Mouse (Mus musculus): Measurements from ENCODE around the gene Fes.
A peak's percentile ranks its signal among the peaks of the same experiment; 100 is the strongest.

Gene Fes

DNA sequence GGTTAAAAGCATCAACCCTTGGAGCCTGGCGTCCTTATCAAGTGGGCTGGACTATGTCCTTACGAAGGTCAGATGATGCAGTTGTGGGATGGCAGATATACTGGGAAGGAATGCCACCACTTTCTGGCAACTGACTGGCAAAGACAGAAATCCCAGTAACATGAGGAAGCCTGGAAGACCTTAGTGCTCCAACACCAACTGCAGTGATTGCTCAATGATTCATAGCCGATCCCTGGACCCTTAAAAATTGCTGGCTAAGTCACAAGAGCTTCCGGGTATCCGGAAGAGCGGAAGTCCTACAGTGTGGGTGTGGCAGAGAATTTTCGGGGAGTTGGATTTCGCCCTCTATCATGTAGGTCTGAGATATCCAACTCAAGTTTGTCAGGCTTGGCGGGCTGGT is 41.6 kb downstream of the Fes start:
- DNase-seq (ENCODE audit: low read depth, low spot score) = no peak

DNA sequence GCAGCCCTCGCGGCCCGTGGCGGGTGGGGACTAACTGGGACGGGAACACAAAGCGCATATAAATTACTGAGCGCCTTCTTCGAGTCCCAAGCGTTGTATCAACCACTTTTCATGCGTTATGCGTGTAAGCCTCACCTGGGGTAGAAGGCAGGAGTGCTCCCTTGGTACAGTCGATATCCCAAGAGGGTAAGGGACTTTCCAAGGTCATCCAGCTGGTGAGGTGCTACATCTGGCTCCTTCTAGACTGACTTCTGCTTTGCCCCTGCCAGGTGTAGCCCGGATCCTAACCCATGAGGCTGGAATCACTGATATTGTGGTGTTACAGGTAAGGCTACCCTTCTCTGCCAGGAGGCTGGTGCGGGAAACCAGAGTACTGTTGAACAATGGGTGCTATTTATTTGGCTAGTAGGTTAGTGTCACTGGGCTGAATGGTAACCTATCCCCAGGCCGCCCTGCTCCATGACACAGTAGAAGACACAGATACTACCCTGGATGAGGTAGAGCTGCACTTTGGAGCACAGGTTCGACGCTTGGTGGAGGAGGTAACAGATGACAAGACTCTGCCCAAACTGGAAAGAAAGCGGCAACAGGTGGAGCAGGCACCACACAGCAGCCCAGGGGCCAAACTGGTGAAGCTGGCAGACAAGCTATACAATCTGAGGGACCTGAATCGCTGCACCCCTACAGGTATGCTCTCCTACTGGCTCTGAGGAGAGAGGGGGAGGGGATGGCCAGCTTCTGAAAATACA is 44.3 kb downstream of the Fes start:
- no peak for DNase-seq (ENCODE audit: low read depth, low spot score)

DNA sequence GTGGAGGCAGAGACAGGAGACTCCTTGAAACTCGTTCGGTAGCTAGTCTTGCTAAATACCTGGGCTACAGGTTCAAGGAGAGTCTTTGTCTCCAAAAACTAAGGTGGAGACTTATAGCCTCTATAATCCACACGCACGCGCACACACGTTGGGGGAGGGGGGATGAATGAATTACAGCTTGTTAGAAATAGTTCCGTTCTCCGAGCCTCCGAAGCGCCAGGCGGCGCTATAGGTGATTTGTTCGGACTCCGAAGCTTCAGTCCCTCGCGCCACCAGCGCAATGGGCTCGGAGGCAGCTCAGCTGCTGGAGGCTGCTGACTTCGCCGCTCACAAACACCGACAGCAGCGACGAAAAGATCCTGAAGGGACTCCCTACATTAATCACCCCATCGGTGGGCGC is 44.9 kb downstream of the Fes start, which contains the start of gene Hddc3:
Hddc3 (plus strand) TSS at position 247 of the 400 bp plus-strand sequence.
- peak; percentile 93 for DNase-seq (ENCODE audit: low read depth, low spot score)

DNA sequence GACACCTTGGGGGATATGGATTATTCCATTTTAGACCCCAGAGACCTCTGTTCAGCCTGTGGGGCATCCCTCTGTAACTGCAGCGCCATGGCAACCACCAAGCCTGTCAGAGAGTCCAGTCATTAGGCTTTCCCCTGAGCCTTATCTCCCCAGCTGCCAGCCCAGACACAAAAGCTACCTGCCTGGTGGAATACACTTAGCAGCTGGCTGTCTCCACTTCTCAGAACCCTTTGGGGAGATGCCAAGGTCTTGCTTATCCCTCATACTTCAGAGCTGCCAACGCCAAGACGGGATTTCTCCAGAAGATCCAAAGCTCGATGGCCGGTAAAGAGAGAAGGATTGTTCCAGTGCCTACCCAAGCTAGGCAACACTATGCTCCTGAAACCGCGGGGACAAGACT is 46.0 kb downstream of the Fes start:
- no peak for DNase-seq (ENCODE audit: low read depth, low spot score)

DNA sequence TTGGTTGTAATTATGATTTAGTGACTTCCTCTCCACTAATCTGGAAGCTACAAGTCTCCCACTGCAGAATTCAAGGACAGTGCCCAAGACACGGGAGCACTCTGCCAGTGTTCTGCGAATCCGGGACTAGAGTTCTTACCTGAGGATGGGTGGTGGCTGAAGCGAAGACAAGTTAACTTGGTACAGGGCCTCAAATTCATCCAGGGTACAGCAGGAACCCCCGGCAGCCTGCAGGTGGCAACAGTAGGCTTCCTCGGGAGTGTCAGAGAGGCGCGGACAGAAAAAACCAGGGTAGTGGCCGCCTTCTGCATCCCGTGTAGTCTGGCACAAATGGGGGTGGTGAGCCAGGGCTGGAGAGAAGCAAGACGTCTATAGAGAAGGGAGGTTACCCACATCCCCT is 47.0 kb downstream of the Fes start, which contains the start of gene Unc45a:
Unc45a (minus strand) TSS at position 213 of the 400 bp plus-strand sequence.
- no peak for DNase-seq (ENCODE audit: low read depth, low spot score)

DNA sequence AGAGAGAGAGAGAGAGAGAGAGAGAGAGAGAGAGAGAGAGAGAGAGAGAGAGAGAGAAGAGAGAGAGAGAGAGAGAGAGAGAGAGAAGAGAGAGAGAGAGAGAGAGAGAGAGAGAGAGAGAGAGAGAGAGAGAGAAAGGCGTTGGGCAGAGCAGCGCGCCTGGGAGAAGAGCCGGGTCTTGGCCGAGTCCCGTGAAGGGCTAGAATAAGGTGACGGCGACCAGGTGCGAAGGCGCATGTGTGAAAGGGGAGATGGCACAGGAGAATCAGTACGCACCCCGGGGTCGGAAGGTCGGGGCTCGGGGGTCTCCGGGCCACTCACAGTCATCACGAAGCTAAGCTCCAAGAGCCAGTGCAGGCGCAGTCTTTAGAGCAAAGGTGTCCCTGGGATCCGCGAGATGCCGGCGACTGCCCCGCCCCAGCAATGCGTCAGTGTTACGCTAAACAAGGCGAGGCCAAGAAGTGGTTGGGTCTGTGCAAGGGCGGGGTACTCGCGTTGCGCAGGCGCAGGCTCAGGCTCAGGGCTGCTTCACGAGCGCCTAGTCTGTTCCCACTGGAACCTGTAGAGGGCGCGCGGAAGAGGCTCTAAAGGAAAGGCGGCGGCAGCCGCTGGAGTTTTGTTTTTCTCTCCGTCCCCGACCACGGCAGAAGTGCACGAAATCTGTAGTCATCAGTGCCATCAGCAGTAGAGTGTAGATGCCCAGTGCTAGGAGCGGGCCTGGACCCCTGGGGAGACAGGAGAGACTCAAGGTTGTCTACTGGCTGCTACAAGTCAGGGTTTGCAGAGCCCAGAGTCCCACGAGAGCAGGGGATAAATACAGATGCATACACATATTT is 47.7 kb downstream of the Fes start:
- peak; percentile 97 for DNase-seq (ENCODE audit: low read depth, low spot score)

DNA sequence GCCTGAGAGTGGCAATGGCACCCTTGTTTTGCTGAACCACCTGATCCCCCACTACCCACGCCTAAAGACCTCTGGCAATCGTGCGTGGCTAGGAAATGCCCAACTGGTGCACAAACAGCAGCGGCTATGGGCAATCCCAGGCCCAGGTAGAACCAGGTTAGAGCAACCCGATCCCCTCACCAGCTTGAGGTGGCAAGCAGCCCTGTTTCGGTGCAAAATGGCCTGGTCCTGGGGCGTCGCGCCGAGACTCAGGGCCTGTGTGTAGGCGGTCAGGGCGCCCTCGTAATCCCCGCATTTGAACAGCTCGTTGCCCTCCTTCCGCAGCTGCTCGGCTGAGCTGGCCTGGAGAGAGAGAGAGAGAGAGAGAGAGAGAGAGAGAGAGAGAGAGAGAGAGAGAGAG is 48.4 kb downstream of the Fes start:
- DNase-seq (ENCODE audit: low read depth, low spot score) = no peak

DNA sequence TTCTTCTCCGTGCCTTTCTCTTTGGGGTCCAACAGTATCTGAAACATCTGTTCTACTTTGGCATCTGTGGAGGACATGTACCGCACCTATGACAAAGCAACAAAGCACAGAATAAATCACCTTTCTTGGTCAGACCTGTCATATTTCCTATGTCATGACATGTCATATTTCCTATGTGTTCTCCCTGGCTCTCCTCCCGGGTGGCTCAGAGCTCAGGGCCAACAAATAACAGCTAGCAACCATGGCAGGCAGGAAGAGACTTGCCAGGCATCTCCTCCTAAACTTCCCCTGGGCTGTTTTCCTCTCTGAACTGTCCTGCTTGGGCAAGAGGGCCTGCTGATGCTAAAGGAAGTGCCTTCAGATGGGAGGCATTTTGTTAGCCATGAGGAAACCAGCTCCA is 50.8 kb downstream of the Fes start:
- no peak for DNase-seq (ENCODE audit: low read depth, low spot score)

DNA sequence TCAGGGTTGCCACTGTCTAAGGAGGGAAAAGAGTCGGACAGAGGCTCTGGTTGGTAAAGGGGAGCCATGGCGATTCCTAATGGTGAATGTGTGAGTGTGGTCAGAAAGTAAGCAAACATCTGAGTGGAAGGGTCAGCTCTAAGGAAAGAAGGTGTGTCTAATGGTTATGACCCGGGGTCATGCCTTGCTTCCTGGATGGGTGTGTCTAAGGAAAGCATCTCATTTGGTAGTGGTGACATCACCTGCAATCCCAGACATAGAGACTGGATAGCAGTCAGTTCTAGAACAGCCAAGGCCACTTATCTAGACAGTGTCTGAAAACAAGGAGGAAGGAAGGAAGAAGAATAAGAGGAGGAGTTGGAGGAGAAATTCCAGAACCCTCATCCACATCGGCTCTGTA is 52.9 kb downstream of the Fes start:
- no peak for DNase-seq (ENCODE audit: low read depth, low spot score)

DNA sequence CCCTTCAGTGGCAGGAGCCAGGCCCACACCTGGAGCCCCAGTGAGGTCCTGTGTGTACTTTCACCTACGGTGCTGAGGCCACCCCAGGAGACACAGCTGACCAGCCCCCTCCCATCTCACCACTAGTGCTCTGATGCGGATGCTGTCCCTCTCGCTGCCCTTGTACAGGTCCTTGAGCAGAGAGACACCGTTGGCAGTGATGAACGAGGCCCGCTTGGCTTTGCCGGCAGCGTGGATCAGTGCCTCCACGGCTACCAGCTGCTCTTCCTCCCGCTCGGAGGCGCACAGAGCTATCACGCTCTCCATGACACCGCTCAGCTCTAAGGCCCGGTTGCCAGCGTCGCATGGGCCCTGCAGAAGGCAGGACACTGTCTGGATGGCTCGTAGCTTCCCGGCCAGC is 56.3 kb downstream of the Fes start:
- DNase-seq (ENCODE audit: low read depth, low spot score) = no peak

DNA sequence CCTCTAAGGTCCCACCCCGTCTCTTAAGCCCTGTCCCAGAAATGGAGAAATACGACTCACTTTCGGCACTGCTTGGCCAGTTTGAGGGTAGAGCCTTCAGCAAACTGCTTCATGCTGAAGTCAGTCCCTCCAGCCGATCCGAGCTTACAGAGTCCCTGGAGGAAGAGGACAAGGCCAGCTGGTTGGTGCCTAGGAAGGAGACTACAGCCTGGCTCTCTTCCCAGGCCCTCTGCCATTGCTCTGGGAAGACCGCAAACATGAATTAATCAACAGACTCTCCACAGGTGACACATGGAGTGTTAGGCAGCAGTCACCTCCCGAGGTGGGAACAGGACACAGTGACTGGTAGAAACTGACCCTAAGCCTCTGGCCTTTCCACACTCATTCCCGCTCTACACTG is 57.5 kb downstream of the Fes start:
- DNase-seq (ENCODE audit: low read depth, low spot score) = no peak
